Mouse (Mus musculus) testis, adult 2 months (tissue): ENCODE data around the gene Gzmm.

ENCODE experiments used
- CTCF ChIP-seq: fragments of 200-500 bp; IDR thresholded peaks from 2 replicates; pipeline ENCODE4 v1.5.1; 2012; ENCODE audit warnings: low read depth, mild to moderate bottlenecking, inconsistent platforms, low read length, moderate library complexity; ENCODE audit not compliant: control insufficient read depth, insufficient read depth, insufficient replicate concordance
- POLR2A ChIP-seq: fragments of 200-500 bp; IDR thresholded peaks from 2 replicates; pipeline ENCODE4 v1.6.1; 2012; ENCODE audit warnings: low read depth, mild to moderate bottlenecking, inconsistent platforms, low read length, moderate library complexity; ENCODE audit not compliant: control insufficient read depth

DNA sequence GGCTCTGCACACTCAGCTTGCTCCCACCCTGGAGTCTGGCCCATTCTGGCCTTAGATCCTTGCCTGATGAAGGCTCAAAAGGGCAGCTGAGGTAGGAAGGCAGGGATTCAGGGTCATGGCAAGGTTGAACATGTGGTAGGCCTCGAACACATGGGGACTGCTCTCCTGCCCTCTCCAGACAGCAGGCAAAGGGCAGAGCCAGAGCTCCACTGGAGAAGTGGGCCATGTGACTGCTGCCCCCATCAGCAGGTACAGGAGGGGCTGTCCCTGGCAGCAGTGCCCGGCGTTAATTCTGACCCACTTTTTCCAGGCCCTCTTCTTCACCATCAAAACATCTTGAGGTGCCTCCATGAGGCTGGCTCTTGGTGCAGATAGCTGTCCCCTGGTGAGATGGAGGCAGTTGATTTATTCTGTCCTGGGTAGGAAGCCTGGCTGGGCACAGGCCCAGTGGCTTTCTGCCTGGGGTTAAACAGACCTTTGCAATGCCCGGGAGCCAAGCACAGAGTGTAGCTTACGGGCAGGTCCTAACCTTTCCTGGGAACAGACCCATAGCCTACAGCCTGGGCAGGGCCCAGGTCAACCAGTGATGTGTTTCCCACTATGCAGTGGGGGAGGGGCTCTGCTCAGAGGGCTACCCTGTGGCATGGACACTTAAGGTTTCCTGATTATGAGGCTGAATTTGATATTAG, 17.7 kb downstream of the Gzmm start:
- TF ChIP-seq CTCF: no peak
- TF ChIP-seq POLR2A: no peak
